Mouse (Mus musculus): ENCODE results near the gene Atg4d. TPM values are rescaled to one million over a fixed set of nuclear protein-coding genes. Genes with fewer than 3 reads are reported as not detected.
"Not testable (repeated sequence)": the region's sequence is repeated elsewhere in the genome, so short reads cannot be mapped to it uniquely, and the experiment has no call there.

Gene Atg4d
- 10 to 100 TPM; 40.7 to 49.2 TPM for total RNA-seq (2021)

- intact Hi-C loops (cut with DNase I) = loop anchor here (2.0 kb wide), 1 partner anchor 22 kb away; the partner anchor contains the start of gene Kri1
- peak; percentile 94 to 99 for DNase-seq (ENCODE audit: low spot score in 2 of 2)
Observed at GRCm38 (mm10) chr9:21265000-21265561, at the start of gene Atg4d. Gene Atg4d, plus strand, starts transcription at chr9:21265293.

- peak; percentile 42 to 63 for DNase-seq (ENCODE audit: low spot score in 2 of 2)
- intact Hi-C loops (cut with DNase I) = no loop called here
Observed at GRCm38 (mm10) chr9:21216050-21216841, 48.8 kb upstream of the Atg4d start.

GRCm38 (mm10) chr9:21219820-21220219 is 45.3 kb upstream of the Atg4d start:
- intact Hi-C loops (cut with DNase I) = loop anchor here (5.0 kb wide), 1 partner anchor 68 kb away; no protein-coding TSS in a partner anchor
- no peak for DNase-seq (ENCODE audit: low spot score in 2 of 2)

- intact Hi-C loops (cut with DNase I) = loop anchor here (5.0 kb wide), 1 partner anchor 68 kb away; no protein-coding TSS in a partner anchor
- peak; percentile 92 to 96 for DNase-seq (ENCODE audit: low spot score in 2 of 2)
Observed at GRCm38 (mm10) chr9:21220490-21221382, 44.4 kb upstream of the Atg4d start.

GRCm38 (mm10) chr9:21221383-21221929 is 43.6 kb upstream of the Atg4d start:
- DNase-seq (ENCODE audit: low spot score in 2 of 2) = peak in 1 of 2 experiments; percentile 70
- intact Hi-C loops (cut with DNase I) = loop anchor here (5.0 kb wide), 1 partner anchor 69 kb away; no protein-coding TSS in a partner anchor

- intact Hi-C loops (cut with DNase I) = loop anchor here (5.0 kb wide), 1 partner anchor 71 kb away; no protein-coding TSS in a partner anchor
Observed at GRCm38 (mm10) chr9:21223490-21223889, 41.6 kb upstream of the Atg4d start.

GRCm38 (mm10) chr9:21223906-21224305 is 41.2 kb upstream of the Atg4d start:
- intact Hi-C loops (cut with DNase I) = loop anchor here (5.0 kb wide), 1 partner anchor 72 kb away; no protein-coding TSS in a partner anchor
- no peak for DNase-seq (ENCODE audit: low spot score in 2 of 2)

More at GRCm38 (mm10) chr9:21223490-21223889, 41.6 kb upstream of the Atg4d start:
- not testable (repeated sequence) for DNase-seq (ENCODE audit: low spot score in 2 of 2)

GRCm38 (mm10) chr9:21224576-21225414 is 40.3 kb upstream of the Atg4d start:
- intact Hi-C loops (cut with DNase I) = loop anchor here (5.0 kb wide), 1 partner anchor 72 kb away; no protein-coding TSS in a partner anchor
- DNase-seq (ENCODE audit: low spot score in 2 of 2) = no peak

- intact Hi-C loops (cut with DNase I) = no loop called here
- no peak for DNase-seq (ENCODE audit: low spot score in 2 of 2)
Observed at GRCm38 (mm10) chr9:21225415-21225758, 39.7 kb upstream of the Atg4d start.

- intact Hi-C loops (cut with DNase I) = no loop called here
Observed at GRCm38 (mm10) chr9:21227342-21227741, 37.8 kb upstream of the Atg4d start.

GRCm38 (mm10) chr9:21231551-21231950 is 33.5 kb upstream of the Atg4d start:
- intact Hi-C loops (cut with DNase I) = no loop called here

More at GRCm38 (mm10) chr9:21227342-21227741, 37.8 kb upstream of the Atg4d start:
- DNase-seq (ENCODE audit: low spot score in 2 of 2) = no peak

GRCm38 (mm10) chr9:21232867-21233266 is 32.2 kb upstream of the Atg4d start:
- no peak for DNase-seq (ENCODE audit: low spot score in 2 of 2)
- intact Hi-C loops (cut with DNase I) = no loop called here

More at GRCm38 (mm10) chr9:21231551-21231950, 33.5 kb upstream of the Atg4d start:
- DNase-seq (ENCODE audit: low spot score in 2 of 2) = no peak

- intact Hi-C loops (cut with DNase I) = no loop called here
- DNase-seq (ENCODE audit: low spot score in 2 of 2) = no peak
Observed at GRCm38 (mm10) chr9:21233366-21233765, 31.7 kb upstream of the Atg4d start.

GRCm38 (mm10) chr9:21233805-21234204 is 31.3 kb upstream of the Atg4d start:
- intact Hi-C loops (cut with DNase I) = no loop called here
- DNase-seq (ENCODE audit: low spot score in 2 of 2) = no peak

GRCm38 (mm10) chr9:21235341-21235740 is 29.8 kb upstream of the Atg4d start:
- DNase-seq (ENCODE audit: low spot score in 2 of 2) = no peak
- intact Hi-C loops (cut with DNase I) = loop anchor here (5.0 kb wide), 1 partner anchor 68 kb away; the partner anchor contains the start of gene Pde4a

GRCm38 (mm10) chr9:21236991-21237367 is 28.1 kb upstream of the Atg4d start:
- intact Hi-C loops (cut with DNase I) = loop anchor here (5.0 kb wide), 1 partner anchor 70 kb away; the partner anchor contains the start of gene Pde4a
- DNase-seq (ENCODE audit: low spot score in 2 of 2) = no peak

- intact Hi-C loops (cut with DNase I) = loop anchor here (2.0 to 5.0 kb wide), 2 partner anchors 53 to 70 kb away; partner anchors contain the start of genes Cdkn2d and Pde4a
- DNase-seq (ENCODE audit: low spot score in 2 of 2) = peak in 1 of 2 experiments; percentile 21
Observed at GRCm38 (mm10) chr9:21237368-21238003, 27.6 kb upstream of the Atg4d start.
